Mouse (Mus musculus) thymus, adult 2 months (tissue): ENCODE measurements at regions not wholly inside any gene's neighbourhood (a gene's known extent, or its start where the extent isn't known, plus 50 kb on each side); places are given as distances from the start of the nearest gene placed in this dataset.

Experiments used
- CTCF ChIP-seq: fragments of 200-500 bp; IDR thresholded peaks from 2 replicates; pipeline ENCODE4 v1.5.1; 2012; ENCODE audit warnings: mild to moderate bottlenecking, control low read depth, low read length, moderate library complexity, borderline replicate concordance; ENCODE audit not compliant: control insufficient read depth, poor library complexity, insufficient read depth; ENCODE audit errors: extremely low read depth
- POLR2A ChIP-seq: fragments of 200-500 bp; IDR thresholded peaks from 2 replicates; pipeline ENCODE4 v1.6.1; 2012; ENCODE audit warnings: mild to moderate bottlenecking, low read length, control low read depth, moderate library complexity; ENCODE audit not compliant: control insufficient read depth, poor library complexity, insufficient read depth; ENCODE audit errors: extremely low read depth

GRCm38 (mm10) chr9:35330386-35330785 is 62.7 kb downstream of the Rpusd4 start:
- TF ChIP-seq CTCF (no peak), POLR2A (no peak)
